Mouse (Mus musculus): ENCODE measurements around the gene Trak1. TPM values are rescaled to one million over a fixed set of nuclear protein-coding genes. Genes with fewer than 3 reads are reported as not detected.
A peak's percentile ranks its signal among the peaks of the same experiment; 100 is the strongest.
"Not testable (repeated sequence)": the region's sequence is repeated elsewhere in the genome, so short reads cannot be mapped to it uniquely, and the experiment has no call there.

Trak1 gene
- total RNA-seq, 2 experiments from 2014 or later, result 25.3 to 29.7 TPM

DNA sequence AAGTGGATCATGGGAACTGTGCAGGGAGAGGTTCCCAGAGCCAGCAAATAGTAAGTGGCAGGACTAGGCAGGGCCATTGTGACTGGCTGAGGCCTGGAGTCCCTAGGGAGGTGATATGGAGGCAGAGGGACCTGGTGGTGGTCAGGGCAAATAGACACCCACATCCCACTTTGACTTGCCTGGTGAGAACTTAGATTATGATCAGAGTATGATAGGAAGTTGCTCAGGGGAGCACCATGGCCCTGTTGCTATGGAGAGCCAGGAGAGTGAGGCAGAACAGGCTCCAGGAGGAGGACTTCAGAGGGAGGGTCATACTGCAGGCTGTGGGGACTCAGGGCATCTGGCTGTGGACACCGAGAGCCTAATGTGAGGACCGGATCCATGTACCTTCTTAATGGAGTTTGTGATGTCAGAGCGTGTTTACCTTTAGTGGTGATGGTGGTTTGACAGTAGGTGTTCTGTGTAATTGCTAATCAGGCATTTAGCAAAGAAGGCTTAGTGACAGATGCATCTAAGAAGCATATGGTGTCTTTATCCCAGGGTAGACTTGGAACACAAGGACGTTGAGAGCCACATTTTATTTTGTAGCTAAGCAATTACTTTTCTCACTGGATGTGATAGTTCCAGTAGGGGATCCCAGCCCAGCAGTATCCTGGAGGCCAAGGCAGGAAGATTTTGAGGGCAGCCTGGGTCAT lies 18.7 kb downstream of the Trak1 start:
- ATAC-seq (replicated peaks; ENCODE audit: poor library complexity, severe bottlenecking), result no peak

DNA sequence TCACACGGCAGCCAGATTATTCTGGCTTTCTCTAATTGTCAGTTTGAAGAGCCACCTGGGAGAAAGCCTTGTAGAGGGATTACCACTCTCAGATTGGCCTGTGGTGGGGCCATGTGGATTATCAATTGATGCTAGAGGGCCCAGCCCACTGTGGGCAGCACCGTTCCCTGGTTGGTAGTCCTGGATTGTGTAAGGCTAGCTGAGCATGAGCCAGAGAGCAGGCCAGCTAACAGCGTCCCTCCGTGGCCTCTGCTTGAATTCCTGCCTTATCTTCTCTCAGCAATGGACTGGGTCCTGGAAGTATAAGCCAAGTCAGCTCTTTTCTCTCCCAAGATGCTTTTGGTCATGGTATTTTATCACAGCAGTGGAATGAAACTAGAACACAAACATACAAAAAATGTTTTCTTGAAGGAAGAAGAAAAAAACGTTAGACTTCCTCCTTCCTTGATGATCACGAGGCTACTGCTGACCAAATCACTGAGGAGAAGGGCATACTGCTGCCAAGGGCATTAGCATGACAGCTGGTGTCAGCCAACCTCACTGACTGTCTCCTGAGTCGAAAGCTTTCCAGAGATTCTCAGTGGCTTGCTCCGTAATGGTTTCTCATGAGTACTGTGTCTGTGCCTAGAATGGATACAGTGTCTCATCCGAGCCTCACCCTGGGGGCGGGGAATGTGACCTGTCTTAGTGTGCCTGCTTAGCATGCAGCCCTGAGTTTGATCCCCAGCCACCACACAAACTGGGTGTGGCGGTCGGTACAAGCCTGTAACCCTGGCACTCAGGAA lies 19.5 kb downstream of the Trak1 start:
- peak; percentile 54 for ATAC-seq (replicated peaks; ENCODE audit: poor library complexity, severe bottlenecking)

DNA sequence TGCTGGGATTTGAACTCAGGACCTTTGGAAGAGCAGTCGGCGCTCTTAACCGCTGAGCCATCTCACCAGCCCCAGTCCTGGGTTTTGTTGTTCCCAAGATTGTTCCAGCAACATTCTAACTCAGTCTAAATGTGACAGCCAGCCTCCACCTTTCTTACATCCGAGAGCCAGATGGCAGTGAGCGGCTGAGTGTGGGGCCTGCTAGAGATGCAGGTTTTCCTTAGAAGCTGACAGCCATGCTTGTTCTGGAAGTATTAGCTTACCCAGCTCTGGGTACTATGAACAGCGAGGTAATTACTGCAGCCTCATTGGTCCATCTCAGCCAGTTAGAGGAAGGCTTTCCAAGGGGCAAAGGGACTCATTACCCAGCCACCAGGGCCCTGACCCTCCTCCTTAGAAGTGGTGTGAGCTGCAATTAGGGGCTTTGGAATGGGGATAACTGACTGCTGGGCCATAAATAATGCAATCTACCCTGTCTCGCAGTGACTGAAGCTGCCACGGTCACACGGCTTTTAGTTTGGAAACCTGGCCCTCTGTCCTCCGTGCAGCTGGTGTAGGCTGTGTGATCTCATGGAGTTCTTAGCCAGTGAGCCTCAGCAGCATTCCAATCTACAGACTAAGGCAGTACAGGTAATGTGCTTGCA lies 22.1 kb downstream of the Trak1 start:
- no peak for ATAC-seq (replicated peaks; ENCODE audit: poor library complexity, severe bottlenecking)

DNA sequence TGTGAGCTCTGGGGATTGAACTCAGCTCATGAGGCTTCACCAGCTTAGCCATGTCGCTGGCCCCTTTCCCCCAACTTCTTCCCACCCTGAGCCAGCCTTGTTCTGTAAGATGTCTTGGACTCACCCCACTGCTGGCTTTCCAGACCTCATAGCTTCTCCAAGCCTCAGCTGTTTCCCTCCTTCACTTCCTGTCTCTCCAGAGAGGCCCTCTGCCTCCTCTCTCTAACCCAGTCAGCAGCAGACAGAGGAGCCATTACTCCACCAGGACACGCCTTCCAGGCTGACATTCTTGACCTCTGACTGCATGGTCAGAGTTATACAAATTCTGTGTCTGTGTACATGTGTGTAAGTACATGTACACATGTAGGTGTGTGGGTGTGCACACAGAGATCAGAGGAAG lies 23.1 kb downstream of the Trak1 start:
- no peak for ATAC-seq (replicated peaks; ENCODE audit: poor library complexity, severe bottlenecking)

DNA sequence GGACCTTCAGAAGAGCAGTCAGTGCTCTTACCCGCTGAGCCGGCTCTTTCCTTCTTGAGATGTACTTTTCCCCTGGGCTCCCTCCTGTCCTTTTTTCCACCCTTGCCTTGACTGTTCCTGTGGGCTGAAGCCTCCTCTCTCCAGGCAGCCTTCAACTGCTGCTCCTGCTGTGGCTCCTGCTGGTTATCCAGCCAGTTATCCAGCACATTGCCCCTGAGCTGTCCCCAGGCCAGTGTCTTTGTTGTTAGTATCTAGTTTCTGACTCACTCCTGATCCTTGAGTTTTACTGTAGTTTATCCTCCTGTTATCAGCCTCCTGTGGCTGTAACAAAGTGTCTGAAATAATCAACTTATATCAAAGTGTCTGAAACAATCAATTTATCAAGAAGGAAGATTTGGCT lies 23.8 kb downstream of the Trak1 start:
- no peak for ATAC-seq (replicated peaks; ENCODE audit: poor library complexity, severe bottlenecking)

DNA sequence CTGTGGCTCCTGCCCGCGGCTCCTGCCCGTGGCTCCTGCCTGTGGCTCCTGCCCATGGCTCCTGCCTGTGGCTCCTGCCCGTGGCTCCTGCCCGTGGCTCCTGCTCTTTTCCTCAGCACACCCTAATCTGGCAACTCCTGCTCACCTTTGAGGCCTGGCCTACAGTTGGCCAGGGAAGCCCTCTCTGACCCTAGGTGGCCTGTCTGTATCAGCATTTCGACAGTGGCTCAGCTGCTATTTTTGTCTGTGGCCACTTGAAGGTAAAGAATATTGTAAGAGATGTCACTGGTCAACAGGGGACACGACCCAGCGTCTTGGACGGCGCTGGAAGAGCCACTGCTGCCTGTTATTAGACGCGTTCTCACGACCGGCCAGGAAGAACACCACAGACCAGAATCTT lies 24.7 kb downstream of the Trak1 start:
- no peak for ATAC-seq (replicated peaks; ENCODE audit: poor library complexity, severe bottlenecking)

DNA sequence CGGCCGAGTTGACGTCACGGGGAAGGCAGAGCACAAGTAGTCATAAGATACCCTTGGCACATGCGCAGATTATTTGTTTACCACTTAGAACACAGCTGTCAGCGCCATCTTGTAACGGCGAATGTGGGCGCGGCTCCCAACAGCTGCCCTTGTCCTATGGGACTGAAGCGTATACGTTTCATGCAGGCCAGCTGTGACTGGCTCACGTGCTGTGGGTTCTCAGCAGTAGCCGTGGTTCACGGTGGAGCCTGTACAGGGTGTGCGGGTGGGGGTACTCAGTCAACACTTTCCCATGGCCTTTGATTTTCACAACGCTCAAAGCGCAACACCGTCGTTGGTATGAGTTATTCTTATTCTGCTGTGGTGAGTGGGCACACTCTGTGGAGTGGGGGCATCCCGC lies 31.0 kb downstream of the Trak1 start:
- not testable (repeated sequence) for ATAC-seq (replicated peaks; ENCODE audit: poor library complexity, severe bottlenecking)

DNA sequence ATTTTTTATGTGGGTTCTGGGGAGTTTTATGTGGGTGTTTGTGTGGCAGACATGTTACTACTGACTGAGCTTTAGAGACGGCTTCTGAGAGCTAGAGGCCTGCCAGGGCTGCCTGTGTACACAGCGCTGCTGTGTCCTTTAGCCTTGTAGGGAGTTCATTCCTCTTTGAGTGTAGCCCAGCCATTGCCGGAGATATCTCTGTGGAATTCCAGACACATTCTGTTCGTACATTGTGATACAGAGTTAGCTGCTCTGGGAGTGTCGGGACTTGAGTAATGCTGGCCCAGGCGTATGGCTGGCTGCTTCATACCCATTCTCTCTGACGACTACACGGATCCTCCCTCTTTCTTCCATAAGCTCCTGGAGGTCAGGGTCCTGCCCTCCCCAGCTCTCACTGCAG lies 31.9 kb downstream of the Trak1 start:
- ATAC-seq (replicated peaks; ENCODE audit: poor library complexity, severe bottlenecking), result no peak

DNA sequence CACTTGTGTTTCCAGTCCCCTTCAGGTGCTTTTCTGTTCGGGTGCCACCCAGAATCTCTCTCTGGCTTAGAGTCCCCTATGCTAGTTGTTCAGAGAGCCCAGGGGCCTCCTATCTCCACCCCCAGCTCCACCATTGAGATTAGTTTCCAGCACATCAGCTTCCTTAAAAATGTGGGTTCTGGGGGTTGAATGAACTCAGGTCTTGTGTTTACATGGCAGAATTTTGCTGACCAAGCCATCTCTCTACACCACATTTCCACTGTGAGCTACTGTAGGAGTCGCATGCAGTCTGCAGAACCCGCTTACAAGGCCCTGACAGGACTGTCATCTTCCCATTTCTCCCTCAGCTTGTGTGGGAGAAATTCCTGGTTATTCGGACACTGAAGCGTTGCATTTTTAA lies 32.8 kb downstream of the Trak1 start:
- peak; percentile 22; the same call in 1 of the 2 replicates for ATAC-seq (replicated peaks; ENCODE audit: poor library complexity, severe bottlenecking)

DNA sequence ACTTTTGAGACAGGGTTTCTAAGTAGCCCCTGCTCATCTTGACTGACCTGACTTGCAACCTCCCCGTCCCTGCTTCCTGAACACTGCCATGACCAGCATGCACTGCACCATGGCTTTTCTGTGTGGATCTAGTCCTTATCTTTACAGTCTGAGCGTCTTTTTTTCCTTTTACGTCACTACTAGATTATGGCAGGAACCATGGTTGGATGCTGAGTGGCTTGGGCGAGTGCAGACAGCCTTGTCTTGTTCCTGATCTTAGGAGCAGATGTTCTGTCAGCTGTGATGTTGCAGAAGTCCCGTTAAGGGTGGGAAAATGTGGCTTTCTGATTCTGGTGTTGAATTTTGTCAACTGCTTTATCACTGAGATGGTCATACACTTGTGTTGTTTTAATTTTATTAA lies 34.1 kb downstream of the Trak1 start:
- peak; percentile 45 for ATAC-seq (replicated peaks; ENCODE audit: poor library complexity, severe bottlenecking)

DNA sequence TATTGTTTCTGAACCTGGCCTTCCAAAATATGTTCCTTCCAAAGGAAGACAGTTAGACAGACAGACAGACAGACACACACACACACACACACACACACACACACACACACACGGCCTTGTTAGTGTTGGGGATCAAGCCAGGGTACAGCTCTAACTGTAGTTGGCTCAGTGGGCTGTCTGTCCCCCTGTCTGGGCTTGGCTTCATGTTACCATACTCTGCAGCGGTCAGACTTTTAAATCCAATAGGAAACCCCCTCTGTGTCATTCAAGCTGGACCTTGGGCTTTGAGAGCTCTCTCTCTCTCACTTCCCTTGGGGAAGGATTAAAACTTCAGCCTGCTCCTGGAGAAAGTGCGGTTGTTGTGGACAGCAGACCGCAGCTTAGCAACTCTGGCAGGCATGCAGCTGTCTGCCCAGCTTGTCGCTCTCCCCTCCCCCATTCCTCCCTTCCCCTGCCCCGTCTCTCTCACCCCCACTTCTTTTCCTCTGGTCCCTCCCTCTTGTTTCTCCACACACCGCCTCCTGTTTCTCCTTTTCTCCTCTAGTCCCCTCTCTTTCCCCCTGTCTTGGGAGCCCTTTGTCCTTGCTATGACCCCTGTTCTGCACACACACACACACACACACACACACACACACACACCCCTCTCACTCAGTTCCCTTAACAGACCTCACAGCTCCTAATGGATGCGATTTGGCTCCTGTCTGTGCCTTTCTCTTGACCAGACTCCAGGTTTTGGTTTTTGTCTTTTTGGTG lies 34.8 kb downstream of the Trak1 start:
- peak; percentile 88 for ATAC-seq (replicated peaks; ENCODE audit: poor library complexity, severe bottlenecking)

DNA sequence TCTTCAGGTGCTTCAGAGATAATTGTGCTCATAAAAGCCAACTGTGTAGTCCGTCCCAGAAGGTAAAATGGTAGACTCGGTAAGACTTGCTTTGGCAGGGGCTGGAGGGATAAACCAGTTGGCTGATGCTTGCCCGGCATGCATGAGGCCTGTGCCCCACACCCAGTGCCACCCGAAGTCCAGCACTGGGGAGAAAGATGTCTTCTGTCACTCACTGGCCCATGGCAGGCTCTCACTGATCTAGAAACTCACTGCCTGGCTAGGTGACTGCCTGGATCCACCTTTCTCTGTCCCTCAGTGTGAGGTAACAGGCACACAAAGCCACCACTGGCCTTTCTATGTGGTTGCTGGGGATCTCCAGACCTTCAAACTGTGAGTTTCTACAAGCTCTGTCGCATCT lies 36.3 kb downstream of the Trak1 start:
- no peak for ATAC-seq (replicated peaks; ENCODE audit: poor library complexity, severe bottlenecking)

DNA sequence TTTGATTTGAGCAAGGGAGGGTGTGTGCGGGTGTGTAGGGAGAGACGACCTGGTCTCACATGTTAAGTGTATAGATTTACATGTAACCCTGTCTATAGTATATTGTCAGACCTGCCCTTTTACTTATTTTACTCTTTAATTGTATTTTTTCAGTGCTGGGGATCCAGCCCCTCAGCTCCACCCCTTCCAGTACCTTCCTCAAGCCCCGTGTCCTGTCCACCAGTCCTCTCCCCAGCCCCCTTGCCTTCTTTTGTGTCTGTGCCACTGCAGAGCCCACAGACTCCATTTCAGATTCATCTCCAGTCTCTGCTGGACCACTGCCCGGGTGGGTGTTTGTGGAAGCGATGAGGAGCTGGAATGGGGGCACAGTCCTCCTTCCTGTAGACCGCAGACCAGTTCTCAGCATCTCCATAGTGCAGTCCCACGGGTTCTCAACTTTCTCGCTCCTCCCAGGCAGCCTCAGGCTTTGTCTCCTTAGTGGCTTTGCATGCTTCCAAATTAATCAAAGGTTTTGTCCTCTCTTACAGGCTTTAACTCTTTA lies 37.1 kb downstream of the Trak1 start:
- no peak for ATAC-seq (replicated peaks; ENCODE audit: poor library complexity, severe bottlenecking)

DNA sequence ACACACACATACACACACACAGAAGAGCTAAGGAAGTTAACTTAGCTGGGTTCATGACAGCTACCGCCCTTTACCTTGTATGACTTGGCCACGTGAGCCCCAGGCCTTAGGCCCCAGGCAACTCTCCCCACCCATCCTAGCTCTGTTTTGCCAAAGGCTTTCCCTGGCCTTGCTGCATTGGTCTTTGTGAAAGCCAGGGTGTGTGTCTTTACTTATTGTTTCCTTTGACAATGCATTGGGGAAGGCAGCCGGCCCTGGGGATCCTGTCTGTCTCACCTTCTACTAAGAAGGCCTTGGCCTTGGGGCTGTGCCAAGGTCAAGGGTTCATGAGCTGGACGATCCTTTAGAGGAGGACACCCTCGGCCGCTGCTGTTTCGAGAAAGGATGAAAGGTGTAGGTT lies 38.3 kb downstream of the Trak1 start:
- no peak for ATAC-seq (replicated peaks; ENCODE audit: poor library complexity, severe bottlenecking)

DNA sequence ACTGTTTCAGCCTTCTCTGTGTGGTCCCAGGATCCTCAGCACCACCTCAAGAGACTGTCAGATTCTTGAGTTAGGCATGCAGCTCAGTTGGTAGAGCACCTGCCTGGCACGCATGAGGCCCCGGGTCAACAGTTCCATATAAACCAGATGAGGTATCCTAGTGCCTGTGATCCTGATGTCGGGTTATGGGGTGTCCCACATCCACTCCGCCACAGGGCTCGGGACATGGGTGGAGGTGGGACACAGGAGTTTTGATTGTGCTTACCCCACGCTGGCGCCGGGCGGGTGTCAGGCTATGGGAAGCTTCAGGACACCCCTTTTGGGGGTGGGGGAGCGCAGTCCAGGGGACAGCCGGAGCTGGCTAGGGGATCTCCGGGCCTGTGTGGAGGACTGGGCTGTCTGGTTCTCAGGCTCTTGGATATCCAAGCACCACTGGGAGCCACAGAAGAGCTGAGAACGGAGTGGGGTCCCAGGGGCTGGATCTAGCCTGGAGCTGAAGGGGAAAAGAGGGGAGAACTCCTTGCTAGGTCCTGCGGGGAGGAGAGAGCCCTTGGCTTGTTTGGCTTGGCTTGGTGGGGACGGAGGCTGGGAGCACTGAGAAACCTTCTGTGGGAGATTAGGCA lies 39.1 kb downstream of the Trak1 start:
- ATAC-seq (replicated peaks; ENCODE audit: poor library complexity, severe bottlenecking), result no peak

DNA sequence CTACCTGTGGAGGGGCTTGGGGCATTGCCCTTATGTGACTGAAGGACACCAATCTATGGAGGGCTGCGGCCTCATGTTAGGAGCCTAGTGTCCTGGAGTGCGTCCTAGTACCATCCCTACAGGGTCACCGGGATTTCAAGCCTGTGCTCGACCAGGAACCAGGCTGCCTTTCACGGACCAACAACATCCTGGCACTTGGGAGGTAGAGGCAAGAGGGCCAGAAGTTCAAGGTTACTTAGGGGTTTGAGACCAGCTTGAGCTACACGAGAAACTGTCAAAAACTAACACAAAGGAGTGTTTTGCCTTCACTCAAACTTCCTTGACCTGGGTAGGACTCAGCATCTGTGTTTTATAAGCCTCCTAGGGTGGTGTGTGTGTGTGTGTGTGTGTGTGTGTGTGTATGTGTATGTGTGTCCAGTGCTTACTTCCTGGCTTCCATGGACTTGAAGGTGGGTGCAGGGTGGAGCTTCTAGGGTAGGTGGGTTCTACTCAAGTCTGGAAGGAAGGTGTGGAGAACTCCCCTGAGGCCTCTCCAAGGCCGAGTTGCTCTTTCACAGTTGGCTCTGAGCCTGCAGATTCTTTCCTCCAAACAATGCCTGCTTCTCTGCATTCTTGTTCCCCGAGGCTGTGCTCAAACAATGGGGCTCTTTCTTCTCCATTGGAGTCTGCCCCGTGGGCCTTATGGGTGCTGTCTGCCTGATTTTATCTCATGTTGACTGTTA lies 40.1 kb downstream of the Trak1 start:
- ATAC-seq (replicated peaks; ENCODE audit: poor library complexity, severe bottlenecking), result no peak

DNA sequence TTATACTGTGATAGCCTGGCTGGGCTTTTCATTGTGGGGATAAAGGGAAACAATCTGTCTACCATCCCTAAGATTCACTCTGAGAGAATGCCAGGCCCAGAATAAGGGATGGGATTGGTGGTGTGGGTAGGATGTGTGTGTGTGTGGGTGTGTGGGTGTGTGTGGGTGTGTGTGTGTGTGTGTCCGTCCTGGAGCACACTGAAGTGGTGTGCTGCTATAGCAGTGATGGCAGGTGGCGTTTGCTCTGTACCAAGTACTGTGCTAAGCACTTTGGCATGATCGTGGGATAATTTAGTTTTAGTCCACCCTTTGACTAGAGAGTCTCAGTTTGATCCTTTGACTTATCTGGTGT lies 40.6 kb downstream of the Trak1 start:
- no peak for ATAC-seq (replicated peaks; ENCODE audit: poor library complexity, severe bottlenecking)

DNA sequence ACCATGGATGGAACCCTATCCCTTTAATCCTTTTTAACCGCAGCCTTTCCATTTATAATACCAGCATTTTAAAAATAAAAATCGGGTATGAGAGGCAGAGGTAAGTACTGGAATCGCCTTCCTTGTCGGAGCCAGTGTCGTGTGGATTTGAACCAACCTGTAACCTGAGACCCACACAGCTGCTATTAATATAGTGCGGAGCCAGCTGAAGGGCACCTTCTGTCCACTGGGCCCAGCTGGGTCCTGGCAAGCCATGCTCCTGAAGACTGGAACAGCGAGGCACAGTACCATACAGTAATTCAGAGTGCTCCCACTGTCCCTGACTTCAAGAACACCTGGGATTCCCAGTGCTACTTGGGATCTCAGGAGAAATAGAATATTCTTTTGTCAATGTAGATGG lies 44.5 kb downstream of the Trak1 start:
- no peak for ATAC-seq (replicated peaks; ENCODE audit: poor library complexity, severe bottlenecking)

DNA sequence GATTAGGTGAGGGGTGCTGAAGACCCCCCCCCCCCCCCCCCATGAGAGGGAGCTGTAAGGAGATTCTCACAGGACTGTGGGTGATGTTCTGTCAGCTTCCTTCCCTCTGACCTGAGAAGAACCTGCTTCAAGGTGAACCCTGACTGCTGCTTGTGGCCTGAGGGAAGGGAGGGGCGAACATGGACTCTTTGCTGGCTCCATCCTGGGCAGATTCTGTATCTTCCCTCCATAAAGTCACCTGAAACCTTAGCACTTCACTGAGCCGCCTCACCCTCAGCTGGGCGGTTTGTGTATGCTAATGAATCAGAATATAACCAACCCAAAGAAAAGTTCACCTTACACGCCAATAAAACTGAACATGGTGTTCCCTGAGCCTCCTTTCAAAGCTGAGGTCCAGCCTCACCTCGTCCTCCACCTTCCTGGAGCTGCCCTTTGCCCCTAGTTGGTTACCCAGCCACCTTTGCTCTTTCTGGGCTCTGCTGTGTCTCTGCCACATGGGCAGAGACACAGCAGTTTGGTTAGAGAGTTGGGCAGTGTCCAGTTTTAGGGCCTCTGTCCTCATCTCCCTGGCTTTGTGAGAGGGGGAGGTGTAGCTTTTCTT lies 45.3 kb downstream of the Trak1 start:
- ATAC-seq (replicated peaks; ENCODE audit: poor library complexity, severe bottlenecking), result no peak
